Mouse (Mus musculus) hindbrain, postnatal 0 days (tissue): Measurements from ENCODE around the gene Tnfsf4. TPM values are rescaled to one million over a fixed set of nuclear protein-coding genes. Genes with fewer than 3 reads are reported as not detected.

Source experiments
- ATAC-seq: fragments of 200-750 bp; cut with Nextera tagmentation; 2 replicates; pipeline ENCODE4 v1.8.0; 2017; ENCODE audit warnings: mild to moderate bottlenecking, moderate TSS enrichment, moderate library complexity
- DNase-seq: peaks from one replicate; pipeline ENCODE4 v3.0.0-alpha.2; 2015; ENCODE audit warnings: low spot score
- H3K27ac ChIP-seq: fragments of 300-500 bp; sonication (generic); 2 replicates; pipeline ENCODE4 v1.5.1; 2014; ENCODE audit warnings: mild to moderate bottlenecking
- H3K27me3 ChIP-seq: fragments of 300-500 bp; sonication (generic); 2 replicates; pipeline ENCODE4 v1.6.1; 2014; ENCODE audit warnings: low read length, mixed read lengths; ENCODE audit not compliant: insufficient read depth
- H3K36me3 ChIP-seq: fragments of 300-500 bp; sonication (generic); 2 replicates; pipeline ENCODE4 v1.6.1; 2014; ENCODE audit warnings: low read length, mixed read lengths; ENCODE audit not compliant: insufficient read depth
- H3K4me1 ChIP-seq: fragments of 300-500 bp; sonication (generic); 2 replicates; pipeline ENCODE4 v1.6.1; 2014; ENCODE audit warnings: antibody characterized with exemption, low read length, mixed read lengths; ENCODE audit not compliant: insufficient read depth
- H3K4me2 ChIP-seq: fragments of 300-500 bp; sonication (generic); 2 replicates; pipeline ENCODE4 v1.6.1; 2014; ENCODE audit warnings: low read depth, mild to moderate bottlenecking, low read length, moderate library complexity, mixed read lengths
- H3K4me3 ChIP-seq: fragments of 300-500 bp; sonication (generic); 2 replicates; pipeline ENCODE4 v1.5.1; 2014; ENCODE audit warnings: low read length
- H3K9ac ChIP-seq: fragments of 300-500 bp; sonication (generic); replicated peaks from 2 replicates; pipeline ENCODE4 v1.6.1; 2014; ENCODE audit warnings: mild to moderate bottlenecking, low read length, moderate library complexity, mixed read lengths
- H3K9me3 ChIP-seq: fragments of 300-500 bp; sonication (generic); 2 replicates; pipeline ENCODE4 v1.6.1; 2016; ENCODE audit warnings: low read length, mixed read lengths
- CTCF ChIP-seq: IDR thresholded peaks from 2 replicates; pipeline ENCODE4 v1.5.1; 2016; ENCODE audit warnings: antibody characterized with exemption, control low read depth, low read depth
- WGBS: fragments of 180-500 bp; shearing (Covaris S2); extraction: QIAGEN DNeasy Blood & Tissue Kit; methylation state at CpG from one replicate; pipeline ENCODE4 v1.1.7; 2014; 5-methylcytosine and 5-hydroxymethylcytosine counted together
- polyA plus RNA-seq: library from polyadenylated mRNA; unstranded; fragments of >200 nt; fragmentation: Nextera tagmentation; extraction: Ambion mirVana; gene quantifications from 2 replicates; pipeline ENCODE4 v1.2.1, GENCODE M21; 2015
- total RNA-seq: library from RNA; depleted of rRNA; stranded (reverse); fragments of >200 nt; gene quantifications from 2 replicates; pipeline ENCODE4 v1.2.3, GENCODE M21; 2014; rRNA removed

The Tnfsf4 gene
- total RNA-seq (not detected in 2 replicates), polyA plus RNA-seq (not detected in 2 replicates)

- Histone ChIP-seq H3K4me3 (no peak within 1 kb of the TSS), H3K4me1 (no peaks in the 10 kb centered on the region), H3K27ac (no peak within 1 kb of the TSS), H3K36me3 (no peaks in the 10 kb centered on the region), H3K4me2 (no peak within 1 kb of the TSS), H3K27me3 (no peaks in the 10 kb centered on the region), H3K9me3 (no peaks in the 10 kb centered on the region), H3K9ac (no peak within 1 kb of the TSS)
- DNase-seq (no peak), ATAC-seq (no peak)
- no peak for TF ChIP-seq CTCF
- 71% methylated on average over 6 of the region's 6 CpGs for WGBS
Observed at GRCm38 (mm10) chr1:161394931-161395459, at the start of gene Tnfsf4. Gene Tnfsf4 (plus strand): TSS chr1:161395409.

- no peaks in the 10 kb centered on the region for H3K27me3 ChIP-seq
- 66% methylated on average over 1 of the region's 1 CpGs for WGBS
- H3K4me2 ChIP-seq, result no peak overlapping the region
- no peaks in the 10 kb centered on the region for H3K36me3 ChIP-seq
- no peaks in the 10 kb centered on the region for H3K4me1 ChIP-seq
- H3K27ac ChIP-seq, result no peak overlapping the region
- no peaks in the 10 kb centered on the region for H3K9me3 ChIP-seq
- TF ChIP-seq CTCF, result no peak
- DNase-seq (no peak), ATAC-seq (no peak)
- no peak overlapping the region for H3K4me3 ChIP-seq
- H3K9ac ChIP-seq, result no peak overlapping the region
Observed at GRCm38 (mm10) chr1:161350981-161351380, 44.2 kb upstream of the Tnfsf4 start.

- no peaks in the 10 kb centered on the region for H3K36me3 ChIP-seq
- no peak for ATAC-seq
- no peak overlapping the region for H3K9ac ChIP-seq
- DNase-seq, result no peak
- H3K4me3 ChIP-seq, result no peak overlapping the region
- no peaks in the 10 kb centered on the region for H3K27me3 ChIP-seq
- H3K4me2 ChIP-seq, result no peak overlapping the region
- H3K9me3 ChIP-seq, result no peaks in the 10 kb centered on the region
- H3K27ac ChIP-seq, result no peak overlapping the region
- 91% methylated on average over 4 of the region's 4 CpGs for WGBS
- TF ChIP-seq CTCF, result no peak
- no peaks in the 10 kb centered on the region for H3K4me1 ChIP-seq
Observed at GRCm38 (mm10) chr1:161365006-161365405, 30.2 kb upstream of the Tnfsf4 start.

GRCm38 (mm10) chr1:161371919-161372318, 23.3 kb upstream of the Tnfsf4 start:
- DNase-seq (no peak), ATAC-seq (no peak)
- Histone ChIP-seq H3K4me3 (no peak overlapping the region), H3K27me3 (no peaks in the 10 kb centered on the region), H3K4me2 (no peak overlapping the region), H3K9me3 (no peaks in the 10 kb centered on the region), H3K4me1 (no peaks in the 10 kb centered on the region), H3K36me3 (no peaks in the 10 kb centered on the region), H3K9ac (no peak overlapping the region), H3K27ac (no peak overlapping the region)
- 85% methylated on average over 2 of the region's 2 CpGs for WGBS
- no peak for TF ChIP-seq CTCF

GRCm38 (mm10) chr1:161375866-161376265, 19.3 kb upstream of the Tnfsf4 start:
- H3K4me2 ChIP-seq, result no peak overlapping the region
- H3K9me3 ChIP-seq, result no peaks in the 10 kb centered on the region
- no peaks in the 10 kb centered on the region for H3K27me3 ChIP-seq
- H3K36me3 ChIP-seq, result no peaks in the 10 kb centered on the region
- no peak overlapping the region for H3K27ac ChIP-seq
- no peak for DNase-seq
- H3K4me1 ChIP-seq, result no peaks in the 10 kb centered on the region
- ATAC-seq, result no peak
- no peak for TF ChIP-seq CTCF
- WGBS, result 89% methylated on average over 2 of the region's 2 CpGs
- H3K4me3 ChIP-seq, result no peak overlapping the region
- H3K9ac ChIP-seq, result no peak overlapping the region

GRCm38 (mm10) chr1:161378571-161378970, 16.6 kb upstream of the Tnfsf4 start:
- H3K9me3 ChIP-seq, result no peaks in the 10 kb centered on the region
- TF ChIP-seq CTCF, result no peak

GRCm38 (mm10) chr1:161379685-161380424, 15.4 kb upstream of the Tnfsf4 start:
- no peak overlapping the region for H3K9ac ChIP-seq

More at GRCm38 (mm10) chr1:161378571-161378970, 16.6 kb upstream of the Tnfsf4 start:
- H3K27me3 ChIP-seq, result no peaks in the 10 kb centered on the region
- no peak overlapping the region for H3K4me2 ChIP-seq
- H3K4me3 ChIP-seq, result no peak overlapping the region
- no peak overlapping the region for H3K27ac ChIP-seq
- WGBS, result 84% methylated on average over 3 of the region's 3 CpGs
- DNase-seq (no peak), ATAC-seq (no peak)
- H3K4me1 ChIP-seq, result no peaks in the 10 kb centered on the region
- H3K36me3 ChIP-seq, result no peaks in the 10 kb centered on the region
- H3K9ac ChIP-seq, result no peak overlapping the region

More at GRCm38 (mm10) chr1:161379685-161380424, 15.4 kb upstream of the Tnfsf4 start:
- Histone ChIP-seq H3K9me3 (no peaks in the 10 kb centered on the region), H3K4me3 (no peak overlapping the region), H3K27me3 (no peaks in the 10 kb centered on the region), H3K4me1 (no peaks in the 10 kb centered on the region), H3K4me2 (no peak overlapping the region), H3K27ac (no peak overlapping the region), H3K36me3 (no peaks in the 10 kb centered on the region)
- DNase-seq (peak; percentile 46), ATAC-seq (0 out of 2 replicates have a peak, but pooled peaks have one; percentile 51)
- WGBS, result 14% methylated on average over 11 of the region's 11 CpGs
- no peak for TF ChIP-seq CTCF
